Mouse (Mus musculus) neural tube, embryonic 13.5 days (tissue): Measurements from ENCODE around the gene Tns3. TPM values are rescaled to one million over a fixed set of nuclear protein-coding genes. Genes with fewer than 3 reads are reported as not detected.

Experiments
- ATAC-seq: fragments of 200-750 bp; cut with Nextera tagmentation; 2 replicates; pipeline ENCODE4 v1.8.0; 2017; ENCODE audit warnings: low read depth, mild to moderate bottlenecking, moderate TSS enrichment, moderate library complexity
- H3K27ac ChIP-seq: fragments of 300-500 bp; sonication (generic); replicated peaks from 2 replicates; pipeline ENCODE4 v1.5.1; 2015; ENCODE audit warnings: moderate library complexity, mild to moderate bottlenecking, inconsistent platforms
- H3K27me3 ChIP-seq: fragments of 300-500 bp; sonication (generic); 2 replicates; pipeline ENCODE4 v1.6.1; 2015; ENCODE audit warnings: mild to moderate bottlenecking, inconsistent platforms
- H3K36me3 ChIP-seq: fragments of 300-500 bp; sonication (generic); 2 replicates; pipeline ENCODE4 v1.6.1; 2015; ENCODE audit warnings: mild to moderate bottlenecking, inconsistent platforms
- H3K4me1 ChIP-seq: fragments of 300-500 bp; sonication (generic); replicated peaks from 2 replicates; pipeline ENCODE4 v1.6.1; 2015; ENCODE audit warnings: inconsistent platforms
- H3K4me2 ChIP-seq: fragments of 300-500 bp; sonication (generic); 2 replicates; pipeline ENCODE4 v1.6.1; 2015; ENCODE audit warnings: inconsistent platforms, mild to moderate bottlenecking, moderate library complexity
- H3K4me3 ChIP-seq: fragments of 300-500 bp; sonication (generic); 2 replicates; pipeline ENCODE4 v1.5.1; 2015; ENCODE audit warnings: mild to moderate bottlenecking, inconsistent platforms
- H3K9ac ChIP-seq: fragments of 300-500 bp; sonication (generic); 2 replicates; pipeline ENCODE4 v1.6.1; 2015; ENCODE audit warnings: moderate library complexity, mild to moderate bottlenecking, inconsistent platforms
- H3K9me3 ChIP-seq: fragments of 300-500 bp; sonication (generic); 2 replicates; pipeline ENCODE4 v1.6.1; 2016; ENCODE audit warnings: inconsistent platforms
- WGBS: fragments of 180-500 bp; shearing (Covaris S2); methylation state at CpG from one replicate; pipeline ENCODE4 v1.1.7; 2015; 5-methylcytosine and 5-hydroxymethylcytosine counted together
- polyA plus RNA-seq: library from polyadenylated mRNA; unstranded; fragments of >200 nt; fragmentation: Nextera tagmentation; extraction: Ambion mirVana; gene quantifications from 2 replicates; pipeline ENCODE4 v1.2.1, GENCODE M21; 2015

Gene Tns3
- polyA plus RNA-seq, 1 experiment from 2014 or later: 7.9 TPM

- Histone ChIP-seq H3K4me1 (peaks cover 11% of the 10 kb centered on the region), H3K9ac (no peak overlapping the region), H3K4me2 (no peak overlapping the region), H3K27ac (no peak overlapping the region), H3K27me3 (no peaks in the 10 kb centered on the region), H3K4me3 (no peak overlapping the region), H3K9me3 (no peaks in the 10 kb centered on the region), H3K36me3 (no peaks in the 10 kb centered on the region)
- WGBS: 27% methylated on average over 4 of the region's 4 CpGs
- ATAC-seq: no peak
Observed at GRCm38 (mm10) chr11:8530506-8530905, 133.8 kb downstream of the Tns3 start.

- Histone ChIP-seq H3K9ac (no peak overlapping the region), H3K27ac (no peak overlapping the region), H3K27me3 (no peaks in the 10 kb centered on the region), H3K4me2 (no peak overlapping the region), H3K4me1 (peaks cover 11% of the 10 kb centered on the region), H3K36me3 (no peaks in the 10 kb centered on the region), H3K4me3 (no peak overlapping the region), H3K9me3 (no peaks in the 10 kb centered on the region)
- no peak for ATAC-seq
- WGBS: 92% methylated on average over 4 of the region's 4 CpGs
Observed at GRCm38 (mm10) chr11:8530036-8530435, 134.3 kb downstream of the Tns3 start.

DNA sequence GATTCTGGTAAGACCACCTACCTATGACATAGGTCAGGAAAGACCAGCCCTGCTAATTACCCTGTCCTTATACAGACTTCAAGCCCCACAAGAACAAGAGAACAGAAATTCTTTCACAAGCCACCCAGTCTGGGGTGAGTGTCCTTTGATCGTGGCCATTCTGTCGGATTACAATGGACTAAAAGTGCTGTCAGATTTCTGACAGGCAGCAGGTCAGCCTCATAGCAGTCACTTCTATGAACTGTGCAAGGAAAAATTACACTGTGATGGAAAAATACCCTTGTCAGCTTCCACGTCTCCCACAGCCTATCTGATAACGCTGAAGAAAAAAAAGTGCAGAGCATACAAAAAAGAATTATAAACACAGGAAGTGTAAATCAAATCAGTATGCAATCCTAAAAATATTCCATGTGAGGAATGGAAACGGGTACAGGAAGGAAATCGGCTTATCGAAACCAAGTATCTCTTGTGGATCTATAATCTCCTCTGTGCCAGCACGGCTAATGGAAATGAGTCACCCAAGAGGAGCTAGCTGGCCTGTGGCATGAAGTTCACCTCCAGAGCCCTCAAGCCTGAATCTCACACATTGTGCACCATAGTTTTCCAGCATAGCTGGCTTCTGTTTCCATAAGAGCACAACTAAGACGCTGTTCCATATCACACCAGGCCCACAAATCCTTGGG, 138.7 kb downstream of the Tns3 start:
- no peak overlapping the region for H3K27ac ChIP-seq
- no peak for ATAC-seq

GRCm38 (mm10) chr11:8523344-8524126, 140.8 kb downstream of the Tns3 start:
- 31% methylated on average over 10 of the region's 10 CpGs for WGBS
- H3K4me2 ChIP-seq: peak overlapping the region; percentile 32

More for the DNA sequence above, 138.7 kb downstream of the Tns3 start:
- Histone ChIP-seq H3K4me1 (peaks cover 13% of the 10 kb centered on the region), H3K9ac (no peak overlapping the region), H3K36me3 (no peaks in the 10 kb centered on the region), H3K27me3 (no peaks in the 10 kb centered on the region), H3K4me2 (no peak overlapping the region), H3K9me3 (no peaks in the 10 kb centered on the region), H3K4me3 (no peak overlapping the region)
- WGBS: 78% methylated on average over 9 of the region's 9 CpGs

GRCm38 (mm10) chr11:8513359-8514253, 150.7 kb downstream of the Tns3 start:
- H3K9me3 ChIP-seq: no peaks in the 10 kb centered on the region
- H3K4me3 ChIP-seq: no peak overlapping the region
- no peak overlapping the region for H3K4me2 ChIP-seq
- ATAC-seq: no peak
- no peaks in the 10 kb centered on the region for H3K27me3 ChIP-seq
- 69% methylated on average over 7 of the region's 7 CpGs for WGBS
- peaks cover 10% of the 10 kb centered on the region for H3K4me1 ChIP-seq
- no peak overlapping the region for H3K9ac ChIP-seq
- H3K27ac ChIP-seq: no peak overlapping the region
- H3K36me3 ChIP-seq: no peaks in the 10 kb centered on the region

More at GRCm38 (mm10) chr11:8523344-8524126, 140.8 kb downstream of the Tns3 start:
- Histone ChIP-seq H3K27ac (peak overlapping the region; percentile 46), H3K9me3 (no peaks in the 10 kb centered on the region), H3K4me3 (no peak overlapping the region), H3K9ac (peak overlapping the region; percentile 56; the same call in 1 of the 2 replicates), H3K36me3 (no peaks in the 10 kb centered on the region), H3K27me3 (no peaks in the 10 kb centered on the region), H3K4me1 (peaks cover 12% of the 10 kb centered on the region)
- ATAC-seq: peak; percentile 81

DNA sequence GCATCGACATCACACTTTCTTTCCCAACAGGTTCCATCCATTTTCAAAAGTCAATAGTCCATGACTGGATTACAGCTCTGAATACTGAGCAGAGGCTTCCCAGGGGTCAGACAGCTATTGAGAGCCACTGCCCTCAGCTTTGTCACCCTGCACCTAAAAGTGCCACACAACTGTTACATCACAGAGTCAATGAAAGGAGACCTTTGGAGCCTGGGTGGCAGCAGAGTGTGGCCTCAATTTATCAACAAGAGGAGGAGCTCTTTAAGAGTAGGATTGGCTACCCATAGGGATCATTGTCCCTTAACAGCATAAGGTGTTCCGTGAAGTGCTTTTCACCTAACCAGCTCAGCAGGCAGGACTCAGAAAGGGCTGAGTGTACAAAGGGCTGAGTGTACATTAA, 154.0 kb downstream of the Tns3 start:
- Histone ChIP-seq H3K4me1 (peaks cover 10% of the 10 kb centered on the region), H3K9ac (no peak overlapping the region), H3K27ac (no peak overlapping the region), H3K27me3 (no peaks in the 10 kb centered on the region), H3K4me2 (no peak overlapping the region), H3K36me3 (no peaks in the 10 kb centered on the region), H3K9me3 (no peaks in the 10 kb centered on the region), H3K4me3 (no peak overlapping the region)
- no peak for ATAC-seq
- 47% methylated on average over 2 of the region's 2 CpGs for WGBS

- Histone ChIP-seq H3K4me2 (no peak overlapping the region), H3K27ac (no peak overlapping the region), H3K4me3 (no peak overlapping the region), H3K9ac (no peak overlapping the region), H3K36me3 (no peaks in the 10 kb centered on the region), H3K4me1 (peaks cover 10% of the 10 kb centered on the region), H3K9me3 (no peaks in the 10 kb centered on the region), H3K27me3 (no peaks in the 10 kb centered on the region)
- no peak for ATAC-seq
- 87% methylated on average over 7 of the region's 7 CpGs for WGBS
Observed at GRCm38 (mm10) chr11:8509614-8510013, 154.7 kb downstream of the Tns3 start.

GRCm38 (mm10) chr11:8503735-8504134, 160.6 kb downstream of the Tns3 start:
- Histone ChIP-seq H3K4me1 (no peaks in the 10 kb centered on the region), H3K4me3 (no peak overlapping the region), H3K9ac (no peak overlapping the region), H3K27me3 (no peaks in the 10 kb centered on the region), H3K9me3 (no peaks in the 10 kb centered on the region), H3K27ac (no peak overlapping the region), H3K36me3 (no peaks in the 10 kb centered on the region), H3K4me2 (no peak overlapping the region)
- no peak for ATAC-seq
- 36% methylated on average over 11 of the region's 11 CpGs for WGBS

- Histone ChIP-seq H3K4me3 (no peak overlapping the region), H3K27me3 (no peaks in the 10 kb centered on the region), H3K9ac (no peak overlapping the region), H3K27ac (no peak overlapping the region), H3K4me1 (peaks cover 11% of the 10 kb centered on the region), H3K36me3 (no peaks in the 10 kb centered on the region), H3K4me2 (no peak overlapping the region), H3K9me3 (no peaks in the 10 kb centered on the region)
- WGBS: 87% methylated on average over 6 of the region's 6 CpGs
- ATAC-seq: no peak
Observed at GRCm38 (mm10) chr11:8500855-8501254, 163.5 kb downstream of the Tns3 start.

DNA sequence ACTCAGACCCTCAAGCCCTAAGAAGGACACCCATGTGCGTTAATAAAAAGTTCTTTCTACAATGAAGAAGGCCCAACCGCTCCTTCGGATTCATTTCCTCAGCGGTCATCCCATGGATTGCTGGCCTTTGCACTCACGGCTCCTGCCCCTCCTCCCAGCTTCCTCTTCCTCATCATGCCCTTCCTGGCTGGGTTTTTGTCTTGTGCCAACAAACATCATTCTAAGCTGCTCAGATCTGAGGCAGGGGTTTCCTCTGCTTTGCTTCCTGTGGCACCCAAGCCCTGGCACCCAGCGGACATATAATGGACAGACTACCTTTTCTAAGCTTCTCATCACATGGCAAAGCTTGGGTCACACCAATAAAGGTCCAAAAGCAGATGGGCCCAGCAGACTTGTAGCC, 167.2 kb downstream of the Tns3 start:
- no peak for ATAC-seq
- H3K9me3 ChIP-seq: no peaks in the 10 kb centered on the region
- WGBS: 87% methylated on average over 6 of the region's 6 CpGs
- H3K4me2 ChIP-seq: no peak overlapping the region
- peaks cover 20% of the 10 kb centered on the region for H3K4me1 ChIP-seq
- H3K9ac ChIP-seq: no peak overlapping the region
- no peak overlapping the region; the same call in 1 of the 2 replicates for H3K27ac ChIP-seq
- no peak overlapping the region for H3K4me3 ChIP-seq
- no peaks in the 10 kb centered on the region for H3K36me3 ChIP-seq
- H3K27me3 ChIP-seq: no peaks in the 10 kb centered on the region

GRCm38 (mm10) chr11:8496686-8497085, 167.6 kb downstream of the Tns3 start:
- no peaks in the 10 kb centered on the region for H3K36me3 ChIP-seq
- H3K9me3 ChIP-seq: no peaks in the 10 kb centered on the region
- no peak overlapping the region for H3K4me3 ChIP-seq
- 62% methylated on average over 5 of the region's 5 CpGs for WGBS
- no peaks in the 10 kb centered on the region for H3K27me3 ChIP-seq
- peak overlapping the region; percentile 15 for H3K27ac ChIP-seq
- H3K4me2 ChIP-seq: no peak overlapping the region
- H3K4me1 ChIP-seq: peaks cover 20% of the 10 kb centered on the region
- no peak for ATAC-seq
- no peak overlapping the region for H3K9ac ChIP-seq

GRCm38 (mm10) chr11:8495801-8496200, 168.5 kb downstream of the Tns3 start:
- no peak for ATAC-seq
- Histone ChIP-seq H3K9ac (no peak overlapping the region; the same call in 1 of the 2 replicates), H3K9me3 (no peaks in the 10 kb centered on the region), H3K4me1 (peaks cover 20% of the 10 kb centered on the region), H3K36me3 (no peaks in the 10 kb centered on the region), H3K27ac (no peak overlapping the region), H3K27me3 (no peaks in the 10 kb centered on the region), H3K4me3 (no peak overlapping the region), H3K4me2 (no peak overlapping the region)
- 87% methylated on average over 7 of the region's 7 CpGs for WGBS
